Mouse (Mus musculus) kidney, adult 9 months (tissue): ENCODE data around the gene Msmp.
"Not testable (repeated sequence)": the region's sequence is repeated elsewhere in the genome, so short reads cannot be mapped to it uniquely, and the experiment has no call there.

Source experiments
- DNase-seq: peaks from one replicate; pipeline ENCODE4 v3.0.0; 2022

Msmp gene

DNA sequence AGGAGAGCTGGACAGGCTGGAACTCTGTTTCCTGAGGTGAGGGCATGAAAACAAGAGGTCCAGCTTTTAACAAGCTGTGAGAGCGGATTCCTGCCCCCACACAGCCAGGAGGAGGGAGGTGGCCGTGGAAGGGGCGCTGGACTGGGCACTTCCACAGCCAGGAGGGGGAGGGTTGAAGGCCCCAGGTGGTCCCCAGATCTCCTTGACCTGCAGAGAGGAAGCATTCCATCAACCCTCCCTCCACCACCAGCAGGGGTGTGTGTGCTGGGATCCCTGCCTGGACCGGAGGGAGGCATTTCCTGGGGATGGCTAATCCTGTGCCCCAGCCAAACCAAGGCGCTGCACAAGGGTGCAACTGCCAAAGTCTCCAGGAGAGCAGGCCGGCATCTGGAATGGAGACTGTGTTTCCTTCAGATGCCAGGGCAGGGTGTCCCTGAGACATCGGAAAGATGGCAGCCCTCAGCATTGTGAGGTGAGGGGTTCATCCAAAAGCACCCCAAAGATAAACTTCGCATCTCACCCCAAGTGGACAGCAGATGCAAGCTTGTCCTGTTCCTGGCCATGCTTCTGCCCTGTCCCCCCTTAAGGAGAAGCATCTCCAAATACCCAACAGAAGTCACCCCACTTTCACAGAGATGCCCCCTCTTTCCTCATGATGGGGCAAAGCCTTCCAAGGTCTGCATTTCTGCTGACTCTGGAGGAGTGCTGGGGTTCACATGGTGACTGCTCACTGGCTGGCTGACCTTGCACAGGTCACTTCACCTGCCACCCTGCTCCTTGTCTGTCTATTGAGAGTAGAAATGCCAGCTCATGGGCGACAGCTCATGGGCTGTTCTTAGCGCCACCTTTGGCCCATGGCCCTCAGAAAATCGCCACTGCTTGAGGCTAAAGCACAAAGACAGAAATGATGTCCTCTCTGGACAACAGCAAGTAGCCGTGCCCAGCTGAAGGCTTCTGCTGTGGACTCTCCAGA lies at the start of gene Msmp:
Msmp (minus strand) TSS at position 51 of the 973 bp plus-strand sequence.
- DNase-seq = peak; percentile 69

DNA sequence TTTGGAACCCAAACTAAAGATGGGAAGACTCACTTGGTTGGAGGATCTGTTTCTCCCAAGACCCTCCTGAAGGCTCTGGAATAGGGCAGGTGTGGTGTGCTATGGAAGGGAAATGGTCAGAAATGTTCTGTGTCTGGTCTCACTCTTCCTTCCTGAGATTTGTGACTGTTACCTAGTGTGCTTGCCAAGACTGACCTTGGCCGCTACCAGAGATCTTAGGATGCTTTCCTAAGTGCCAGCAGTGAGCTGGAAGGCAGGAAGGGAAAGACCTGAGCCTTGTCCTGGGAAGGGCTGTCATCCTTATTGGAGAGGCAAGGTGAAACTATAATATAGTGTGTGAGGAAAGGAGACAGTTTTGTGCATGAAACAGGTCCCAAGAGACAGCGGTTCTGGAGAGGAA lies 49.4 kb upstream of the Msmp start:
- DNase-seq = no peak

- no peak for DNase-seq
These were observed 49.0 kb upstream of the Msmp start for GRCm38 (mm10) chr4:43633296-43633695.

DNA sequence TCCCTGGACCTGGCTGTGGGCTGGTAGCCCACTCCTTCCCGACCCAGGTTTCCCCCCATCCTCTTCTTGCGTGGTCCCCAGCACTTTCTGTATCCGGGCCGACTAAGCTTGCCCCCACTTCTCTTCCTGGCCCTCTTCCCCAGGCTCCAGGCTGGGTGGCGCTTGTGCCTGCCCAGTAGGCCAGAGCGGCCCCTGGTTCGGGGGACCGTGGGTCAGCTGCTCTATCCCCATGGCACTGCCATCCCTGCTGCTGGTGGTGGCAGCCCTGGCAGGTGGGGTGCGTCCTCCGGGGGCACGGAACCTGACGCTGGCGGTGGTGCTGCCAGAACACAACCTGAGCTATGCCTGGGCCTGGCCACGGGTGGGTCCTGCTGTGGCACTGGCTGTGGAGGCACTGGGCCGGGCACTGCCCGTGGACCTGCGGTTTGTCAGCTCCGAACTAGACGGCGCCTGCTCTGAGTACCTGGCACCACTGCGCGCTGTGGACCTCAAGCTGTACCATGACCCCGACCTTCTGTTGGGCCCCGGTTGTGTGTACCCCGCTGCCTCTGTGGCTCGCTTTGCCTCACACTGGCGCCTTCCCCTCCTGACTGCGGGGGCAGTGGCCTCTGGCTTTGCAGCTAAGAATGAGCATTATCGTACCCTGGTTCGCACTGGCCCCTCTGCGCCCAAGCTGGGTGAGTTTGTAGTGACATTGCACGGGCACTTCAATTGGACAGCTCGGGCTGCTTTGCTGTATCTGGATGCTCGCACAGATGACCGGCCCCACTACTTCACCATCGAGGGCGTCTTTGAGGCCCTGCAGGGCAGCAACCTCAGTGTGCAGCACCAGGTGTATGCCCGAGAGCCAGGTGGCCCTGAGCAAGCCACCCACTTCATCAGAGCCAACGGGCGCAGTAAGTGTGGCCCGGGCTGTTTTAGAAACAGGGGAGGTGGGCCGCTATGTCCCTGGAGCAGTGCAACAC lies 47.9 kb upstream of the Msmp start:
- peak; percentile 33 for DNase-seq

- DNase-seq = no peak
These were observed 47.0 kb upstream of the Msmp start, which contains the start of gene Npr2 for GRCm38 (mm10) chr4:43631046-43631955. Gene Npr2 (plus strand): TSS chr4:43631935.

DNA sequence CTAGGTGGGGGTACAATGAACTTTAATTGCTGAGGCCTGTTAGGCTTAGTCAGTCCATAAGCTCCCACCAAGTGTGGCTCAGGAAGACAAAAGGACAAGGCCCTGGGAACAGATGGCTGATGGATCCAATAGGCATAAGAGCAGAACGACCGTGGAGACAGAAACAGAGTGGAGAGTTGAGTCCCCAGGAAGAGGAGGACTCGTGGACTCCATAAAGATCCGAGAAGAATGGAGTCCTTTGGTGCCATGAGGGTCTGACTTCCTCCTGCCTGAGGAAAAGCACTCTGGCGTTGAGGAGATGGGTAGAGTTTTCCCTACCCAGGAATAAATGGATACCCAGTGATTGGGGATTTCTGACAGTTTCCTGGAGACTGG lies 46.4 kb upstream of the Msmp start:
- DNase-seq = no peak

- peak; percentile 94 for DNase-seq
These were observed 45.8 kb upstream of the Msmp start for GRCm38 (mm10) chr4:43630030-43630581.

DNA sequence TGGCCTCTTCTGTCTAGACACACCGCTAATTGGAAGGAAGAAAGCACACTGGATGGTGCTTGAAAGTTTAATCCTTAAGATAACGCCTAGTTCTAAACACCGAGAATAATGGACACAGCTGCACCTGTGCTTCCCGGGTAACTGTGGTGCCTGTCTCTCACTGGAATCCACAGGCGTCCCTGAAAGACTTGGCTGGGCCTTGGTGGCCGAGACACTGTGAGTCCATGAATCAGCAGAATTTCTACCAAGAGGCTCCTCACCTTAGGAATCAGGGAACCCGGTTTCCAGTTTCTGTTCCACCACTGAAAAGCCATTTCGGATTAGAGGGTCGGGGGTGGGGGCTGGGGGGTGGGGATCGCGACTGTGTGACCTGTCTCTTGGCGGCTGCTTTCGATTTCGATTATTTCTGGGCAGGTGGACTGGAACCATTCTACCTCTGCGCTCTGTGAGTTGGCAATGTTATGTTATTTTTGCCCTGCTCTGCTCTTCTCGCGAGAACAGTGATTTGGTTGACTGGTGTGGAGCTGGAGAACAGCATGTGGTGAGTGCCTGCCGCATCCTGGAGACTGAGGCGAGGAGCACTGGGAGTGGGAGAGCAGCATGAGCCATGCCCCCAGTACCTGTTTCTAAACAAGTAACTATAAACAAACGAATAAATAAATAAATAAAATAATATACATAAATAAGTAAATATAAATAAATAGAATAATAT lies 45.0 kb upstream of the Msmp start:
- no peak for DNase-seq

GRCm38 (mm10) chr4:43620146-43620778 lies 36.0 kb upstream of the Msmp start:
- DNase-seq = no peak

- no peak for DNase-seq
These were observed 28.9 kb upstream of the Msmp start for GRCm38 (mm10) chr4:43613060-43613730.

DNA sequence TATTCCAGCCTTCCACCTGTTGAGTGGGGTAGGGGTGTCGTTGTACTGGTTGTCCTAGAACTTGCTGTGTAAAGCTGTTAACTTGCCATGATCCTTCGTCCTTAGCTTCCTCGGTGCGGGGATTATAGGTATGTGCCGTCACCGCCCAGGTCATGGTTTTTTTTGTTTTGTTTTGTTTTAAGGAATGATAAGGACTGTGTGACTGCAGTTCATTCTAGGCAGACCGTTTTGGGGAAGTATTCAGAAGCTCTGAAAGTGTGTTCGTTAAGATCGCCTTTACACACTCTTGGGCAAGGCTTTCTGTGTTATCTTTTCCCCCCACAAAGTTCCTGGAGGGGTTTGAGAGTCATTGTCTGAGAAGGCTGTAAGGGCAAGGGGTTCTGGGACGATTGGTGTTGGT lies 28.2 kb upstream of the Msmp start:
- no peak for DNase-seq

DNA sequence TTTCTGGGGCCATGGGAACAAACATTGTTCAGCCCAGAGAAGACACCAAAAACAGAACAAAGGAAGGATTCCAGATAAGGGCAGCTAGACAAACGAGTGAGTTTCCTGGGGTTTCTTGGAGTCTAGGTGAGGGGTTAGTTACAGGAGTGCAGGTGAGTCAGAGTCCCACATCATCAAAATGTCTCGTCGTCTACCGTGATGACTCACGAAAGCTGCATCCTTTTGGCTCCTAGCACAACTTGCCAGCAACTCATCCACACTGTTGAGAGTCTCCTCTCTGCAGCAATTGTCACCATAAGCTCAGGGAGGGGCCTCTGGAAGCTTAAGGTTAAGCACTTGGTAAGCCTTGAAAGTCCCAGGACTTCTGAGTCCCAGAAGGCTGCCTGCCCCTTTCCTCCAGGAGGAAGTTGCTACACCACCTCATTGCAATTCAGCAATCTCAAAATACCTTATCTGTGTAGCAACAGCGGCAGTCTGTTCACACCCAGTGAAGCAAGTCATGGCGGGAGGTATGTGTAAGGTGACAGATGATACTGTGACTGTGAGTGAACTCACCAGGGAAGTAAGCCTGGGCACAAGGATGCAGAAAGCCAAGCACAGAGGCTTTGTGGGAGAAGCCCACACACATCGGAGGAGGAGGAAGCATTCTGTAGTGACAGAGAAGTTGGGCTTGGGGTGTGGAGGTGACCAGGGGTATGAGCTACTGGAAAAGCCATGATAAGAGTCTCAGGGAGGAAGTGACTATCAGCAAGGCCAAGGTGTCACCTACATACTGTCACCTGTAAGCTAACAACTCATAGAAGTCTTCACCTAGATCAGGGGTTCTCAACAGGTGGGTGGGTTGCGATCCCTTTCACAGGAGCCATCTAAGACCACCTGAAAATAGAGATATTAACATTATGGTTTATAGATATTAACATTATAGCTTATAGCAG lies 20.7 kb upstream of the Msmp start:
- no peak for DNase-seq

- DNase-seq = no peak
These were observed 19.8 kb upstream of the Msmp start for GRCm38 (mm10) chr4:43604099-43604498.

GRCm38 (mm10) chr4:43600195-43600934 lies 16.1 kb upstream of the Msmp start:
- DNase-seq = no peak

DNA sequence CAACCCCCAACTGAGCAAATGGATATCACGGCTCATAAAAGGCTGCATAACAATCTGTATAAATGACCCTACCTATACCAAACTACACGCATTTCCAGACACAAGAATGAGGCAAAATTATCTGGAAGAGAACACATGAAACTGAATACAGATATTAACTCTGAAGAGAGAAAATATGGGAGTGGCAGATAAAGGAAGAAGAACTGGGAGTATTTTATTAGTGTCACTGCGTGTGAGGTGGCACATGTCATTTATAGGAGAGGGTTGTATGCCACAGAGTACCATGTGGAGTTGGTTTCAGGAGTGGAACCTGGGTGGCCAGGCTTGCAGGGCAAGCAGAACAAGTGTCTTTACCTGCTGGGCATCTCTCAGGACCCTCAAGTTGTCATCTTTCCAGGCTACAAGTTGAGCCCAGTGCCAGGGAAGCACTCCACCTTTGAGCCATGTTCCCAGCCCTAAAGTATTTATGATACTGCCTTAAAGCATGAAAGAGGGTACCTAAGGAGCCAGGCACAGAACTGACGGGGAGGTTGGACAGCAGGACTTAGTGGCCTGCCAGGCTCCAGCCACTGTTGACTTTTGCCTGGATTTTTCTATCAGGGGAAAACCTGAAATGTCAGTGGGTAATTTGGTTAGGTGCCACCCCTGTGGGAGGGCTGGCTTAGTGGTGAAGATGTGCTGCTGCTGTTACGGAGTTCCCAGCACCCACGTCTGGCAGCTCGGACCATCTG lies 14.5 kb upstream of the Msmp start:
- no peak for DNase-seq

- no peak for DNase-seq
These were observed 13.9 kb upstream of the Msmp start for GRCm38 (mm10) chr4:43598200-43598599.

DNA sequence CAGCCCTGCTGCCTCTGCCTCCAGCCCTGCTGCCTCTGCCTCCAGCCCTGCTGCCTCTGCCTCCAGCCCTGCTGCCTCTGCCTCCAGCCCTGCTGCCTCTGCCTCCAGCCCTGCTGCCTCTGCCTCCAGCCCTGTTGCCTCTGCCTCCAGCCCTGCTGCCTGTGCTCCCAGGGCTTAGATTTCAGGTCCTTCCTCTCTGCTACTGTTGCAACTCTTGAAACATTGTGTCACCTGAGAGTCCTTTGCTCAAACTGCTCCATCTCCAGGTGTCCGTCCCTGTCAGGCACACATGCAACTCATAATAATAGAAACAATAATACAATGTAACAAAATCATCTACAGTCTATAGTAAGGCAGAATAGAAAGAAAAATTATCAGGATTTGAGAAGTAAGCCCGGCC lies 12.3 kb upstream of the Msmp start:
- DNase-seq = not testable (repeated sequence)

GRCm38 (mm10) chr4:43593453-43593852 lies 9.2 kb upstream of the Msmp start:
- DNase-seq = no peak
